Mouse (Mus musculus): ENCODE results near the gene Cdc37.

The Cdc37 gene

GRCm38 (mm10) chr9:21097793-21098192, 52.0 kb downstream of the Cdc37 start:
- DNase-seq (ENCODE audit: low spot score) = no peak

DNA sequence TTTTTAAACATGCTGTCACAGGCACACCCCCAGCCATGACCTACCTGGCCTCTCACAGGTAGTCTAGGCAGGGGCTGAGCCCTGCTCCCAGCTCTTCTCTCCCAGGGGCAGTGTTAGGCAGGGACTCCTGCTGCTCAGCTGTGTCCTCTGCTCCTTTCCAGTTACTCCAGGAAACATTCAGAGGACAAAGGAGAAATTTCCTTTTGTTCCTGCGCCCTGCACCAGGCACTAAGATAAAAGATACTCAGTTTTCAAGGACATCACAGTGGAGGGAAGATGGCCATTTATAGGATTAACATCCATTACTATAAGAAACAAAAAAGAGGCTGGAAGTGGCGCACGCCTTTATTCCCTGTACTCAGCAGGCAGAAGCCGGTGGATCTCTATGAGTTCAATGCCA, 53.8 kb downstream of the Cdc37 start:
- DNase-seq (ENCODE audit: low spot score) = no peak

DNA sequence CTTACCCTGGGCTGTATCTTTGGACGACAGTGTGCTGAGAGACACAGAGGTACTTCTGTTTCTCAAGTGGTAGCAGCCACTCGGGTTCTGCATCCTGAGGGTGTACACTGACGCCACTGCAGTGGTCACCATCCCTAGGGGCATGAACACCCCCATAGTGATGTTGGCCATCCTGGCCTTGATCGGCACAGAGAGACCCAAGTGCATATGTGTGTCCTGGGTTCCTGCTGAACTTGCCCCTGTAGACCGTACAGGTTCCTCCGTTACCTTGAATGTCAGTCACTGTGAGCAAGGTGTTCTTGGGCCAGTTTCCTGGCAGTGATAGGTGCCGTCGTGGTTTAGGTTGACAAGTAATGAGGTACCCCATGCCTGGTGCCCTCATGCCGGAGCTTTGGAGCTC, 56.4 kb downstream of the Cdc37 start:
- DNase-seq (ENCODE audit: low spot score) = no peak

- DNase-seq (ENCODE audit: low spot score) = peak; percentile 90
Observed at GRCm38 (mm10) chr9:21091707-21092320, 58.0 kb downstream of the Cdc37 start, which contains the start of the genes Gm38431 and Raver1. Gene Gm38431, minus strand, starts transcription at chr9:21091997. Gene Raver1, minus strand, starts transcription at chr9:21092008.

- DNase-seq (ENCODE audit: low spot score) = no peak
Observed at GRCm38 (mm10) chr9:21090972-21091706, 58.6 kb downstream of the Cdc37 start.

- no peak for DNase-seq (ENCODE audit: low spot score)
Observed at GRCm38 (mm10) chr9:21090537-21090936, 59.2 kb downstream of the Cdc37 start.

DNA sequence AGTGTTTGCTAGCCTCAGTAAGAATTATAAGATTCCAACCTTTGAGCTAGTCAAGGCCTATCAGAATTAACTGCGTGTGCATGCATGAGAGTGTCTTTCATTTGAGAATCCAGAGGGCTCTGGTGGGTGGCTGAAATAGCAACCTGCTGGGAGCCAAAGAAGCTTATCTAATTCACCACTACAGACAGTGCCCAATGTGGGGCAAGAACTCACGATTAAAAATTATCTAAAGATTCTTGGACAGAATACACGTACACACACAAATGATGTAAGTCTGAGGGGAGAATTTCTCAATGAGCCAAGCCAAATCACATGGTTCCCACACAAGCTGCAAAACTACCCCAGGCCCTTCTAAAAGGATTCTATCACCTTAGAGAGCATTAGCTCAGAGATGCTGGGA, 66.5 kb downstream of the Cdc37 start:
- no peak for DNase-seq (ENCODE audit: low spot score)

All from ovary, postnatal 14 days (tissue).